In genomic region chr13:52980951-52981421, GRCm38 (mm10) we compare ENCODE assay signal across 8 mouse cellular contexts. TPM values are rescaled to one million over a fixed set of nuclear protein-coding genes. Genes with fewer than 3 reads are reported as not detected.
DNase-seq lines count a peak whose midpoint lies in the region; ATAC-seq and TF ChIP-seq lines count a peak whose summit lies in the region.

Gene Nfil3 (minus strand): TSS chr13:52981073.

- peak within 1 kb of the TSS; percentile 85 for H3K9ac ChIP-seq in forebrain, embryonic 16.5 days (replicated peaks; ENCODE audit: low read depth, low read length)
- H3K9ac ChIP-seq in neural tube, embryonic 13.5 days, result peak within 1 kb of the TSS; percentile 96

- intact Hi-C loops in heart, postnatal 25 days (cut with DNase I), result loop anchor here (2.0 to 5.0 kb wide), 2 partner anchors 52 to 149 kb away; partner anchors contain the start of gene Auh

- under 1% methylated on average over 50 of the region's 79 CpGs for whole genome bisulfite sequencing in forebrain, embryonic 16.5 days
- under 1% methylated on average over 69 of the region's 79 CpGs for WGBS in large intestine, adult 2 months
- under 1% methylated on average over 36 of the region's 79 CpGs for WGBS in lung, adult 2 months
- 0% methylated on average over 39 of the region's 79 CpGs for WGBS in neural tube, embryonic 13.5 days

- peak within 1 kb of the TSS; percentile 98 for H3K4me2 ChIP-seq in forebrain, embryonic 16.5 days (ENCODE audit: low read length)
- peak within 1 kb of the TSS; percentile 98 for H3K4me2 ChIP-seq in neural tube, embryonic 13.5 days

- no peaks in the 10 kb centered on the region; the same call in 1 of the 2 replicates for H3K27me3 ChIP-seq in forebrain, embryonic 16.5 days (replicated peaks; ENCODE audit: control insufficient read depth, insufficient read depth, low read length)
- H3K27me3 ChIP-seq in neural tube, embryonic 13.5 days, result peaks cover 14% of the 10 kb centered on the region; the same call in 1 of the 2 replicates

- no peaks in the 10 kb centered on the region for H3K9me3 ChIP-seq in forebrain, embryonic 16.5 days (ENCODE audit: control insufficient read depth, low read length)
- no peaks in the 10 kb centered on the region for H3K9me3 ChIP-seq in neural tube, embryonic 13.5 days

- peak; percentile 85 for ATAC-seq in forebrain, embryonic 16.5 days
- ATAC-seq in neural tube, embryonic 13.5 days (ENCODE audit: low read depth), result peak; percentile 91

- H3K27ac ChIP-seq in forebrain, embryonic 16.5 days (ENCODE audit: low read length), result peak within 1 kb of the TSS; percentile 96
- peak within 1 kb of the TSS; percentile 98 for H3K27ac ChIP-seq in neural tube, embryonic 13.5 days (replicated peaks)

- peak; percentile 68 for TF ChIP-seq POLR2A in lung, adult 2 months (IDR thresholded peaks at IDR 0.05; ENCODE audit: borderline replicate concordance, extremely low read depth, low read depth, low read length)

- H3K36me3 ChIP-seq in forebrain, embryonic 16.5 days (ENCODE audit: control insufficient read depth, insufficient read depth), result no peaks in the 10 kb centered on the region
- H3K36me3 ChIP-seq in neural tube, embryonic 13.5 days, result no peaks in the 10 kb centered on the region

- DNase-seq in CD4-positive, CD25-positive, alpha-beta regulatory T cell, adult 2 months (ENCODE audit: low read depth, low spot score), result peak; percentile 83
- DNase-seq in adrenal gland, adult 8-10 months, result peak; percentile 72
- peak; percentile 74 for DNase-seq in heart, postnatal 25 days (ENCODE audit: low spot score)
- no peak for DNase-seq in large intestine, adult 2 months (ENCODE audit: low read depth, low spot score)
- DNase-seq in lung, adult 2 months, result peak; percentile 81
- peak; percentile 82 for DNase-seq in urinary bladder, adult 2 months (ENCODE audit: low spot score)

- H3K4me3 ChIP-seq in forebrain, embryonic 16.5 days (replicated peaks; ENCODE audit: low read length), result peak within 1 kb of the TSS; percentile 91
- H3K4me3 ChIP-seq in lung, adult 2 months (replicated peaks; ENCODE audit: extremely low read depth, low read depth, low read length), result peak within 1 kb of the TSS; percentile 67
- H3K4me3 ChIP-seq in neural tube, embryonic 13.5 days, result peak within 1 kb of the TSS; percentile 89

- TF ChIP-seq CTCF in lung, adult 2 months (IDR thresholded peaks at IDR 0.05; ENCODE audit: insufficient read depth, low read length), result no peak

- H3K4me1 ChIP-seq in forebrain, embryonic 16.5 days (replicated peaks; ENCODE audit: control insufficient read depth, insufficient read depth, low read length), result peaks cover 32% of the 10 kb centered on the region
- H3K4me1 ChIP-seq in lung, adult 2 months (ENCODE audit: control insufficient read depth, insufficient read depth, low read length), result peaks cover 4% of the 10 kb centered on the region; the same call in 1 of the 2 replicates
- peaks cover 40% of the 10 kb centered on the region for H3K4me1 ChIP-seq in neural tube, embryonic 13.5 days (replicated peaks)

RNA-seq across cellular contexts. Expression of gene Nfil3, which starts in this region (rescaled TPM):
- 10 to 100 TPM in 2 of 4 experiments, 1 to 10 TPM in 2; 7.3 to 22.4 (median 9.0) TPM for total RNA-seq in adrenal gland, adult 8-10 months (2022)
- polyA plus RNA-seq in forebrain, embryonic 16.5 days (2015; fragmentation: Nextera tagmentation; extraction: Ambion mirVana), result 58.8 and 67.1 TPM in 2 replicates
- 10 to 100 TPM; 13.3 to 36.5 TPM for total RNA-seq in heart, postnatal 25 days (2021)
- 12.5 and 15.7 TPM in 2 replicates for polyA plus RNA-seq in large intestine, adult 2 months (2012; rRNA removed)
- polyA plus RNA-seq in lung, adult 2 months (2012; rRNA removed), result 2.6 and 4.5 TPM in 2 replicates
- polyA plus RNA-seq in neural tube, embryonic 13.5 days (2015; fragmentation: Nextera tagmentation; extraction: Ambion mirVana), result 53.1 and 53.6 TPM in 2 replicates
- 1.7 and 1.9 TPM in 2 replicates for polyA plus RNA-seq in urinary bladder, adult 2 months (2012; rRNA removed)
